Mouse (Mus musculus) liver, embryonic 14.5 days (tissue): ENCODE data around the gene Hsf4. TPM values are rescaled to one million over a fixed set of nuclear protein-coding genes. Genes with fewer than 3 reads are reported as not detected.
A peak's percentile ranks its signal among the peaks of the same experiment; 100 is the strongest.
"Not testable (repeated sequence)": the region's sequence is repeated elsewhere in the genome, so short reads cannot be mapped to it uniquely, and the experiment has no call there.

Experiments
- ATAC-seq: fragments of 200-750 bp; cut with Nextera tagmentation; 2 replicates; pipeline ENCODE4 v1.8.0; 2017; ENCODE audit warnings: moderate number of reproducible peaks, mild to moderate bottlenecking, moderate library complexity; ENCODE audit not compliant: insufficient read depth
- DNase-seq, 3 experiments: peaks; one replicate each; pipeline ENCODE4 v3.0.0-alpha.2; 2012 to 2013; ENCODE audit warnings: low read depth in 3 of 3, low spot score in 3 of 3
- H3K27ac ChIP-seq: fragments of 300-500 bp; sonication (generic); 2 replicates; pipeline ENCODE4 v1.5.1; 2014; ENCODE audit warnings: moderate library complexity, mild to moderate bottlenecking, control low read depth, inconsistent platforms
- H3K27me3 ChIP-seq: fragments of 300-500 bp; sonication (generic); 2 replicates; pipeline ENCODE4 v1.6.1; 2014; ENCODE audit warnings: mild to moderate bottlenecking, low read length, moderate library complexity; ENCODE audit not compliant: control insufficient read depth, insufficient read depth
- H3K36me3 ChIP-seq: fragments of 300-500 bp; sonication (generic); replicated peaks from 2 replicates; pipeline ENCODE4 v1.6.1; 2014; ENCODE audit warnings: low read depth; ENCODE audit not compliant: control insufficient read depth, insufficient read depth
- H3K4me1 ChIP-seq, 2 experiments: fragments of 200-500 bp in 1 of 2; fragments of 300-500 bp in 1 of 2; sonication (generic) in 1 of 2; replicated peaks; 2 replicates each; pipeline ENCODE4 v1.6.1; 2012 to 2014; ENCODE audit warnings: antibody characterized with exemption in 1 of 2, inconsistent platforms in 1 of 2, low read length in 1 of 2; ENCODE audit not compliant: control insufficient read depth in 2 of 2, insufficient read depth in 2 of 2
- H3K4me2 ChIP-seq: fragments of 300-500 bp; sonication (generic); 2 replicates; pipeline ENCODE4 v1.6.1; 2014; ENCODE audit warnings: low read depth, mild to moderate bottlenecking, control low read depth, moderate library complexity
- H3K4me3 ChIP-seq, 2 experiments: fragments of 200-500 bp in 1 of 2; fragments of 300-500 bp in 1 of 2; sonication (generic) in 1 of 2; 2 replicates each; pipeline ENCODE4 v1.5.1; 2012 to 2014; ENCODE audit warnings: low read depth in 2 of 2, low read length in 2 of 2, mild to moderate bottlenecking in 2 of 2, control low read depth in 1 of 2, inconsistent platforms in 1 of 2, moderate library complexity in 1 of 2; ENCODE audit not compliant: insufficient read depth in 1 of 2
- H3K9ac ChIP-seq: fragments of 300-500 bp; sonication (generic); replicated peaks from 2 replicates; pipeline ENCODE4 v1.6.1; 2014; ENCODE audit warnings: mild to moderate bottlenecking, control low read depth, moderate library complexity
- H3K9me3 ChIP-seq: fragments of 300-500 bp; sonication (generic); 2 replicates; pipeline ENCODE4 v1.6.1; 2016; ENCODE audit warnings: low read length, mixed read lengths; ENCODE audit not compliant: control insufficient read depth
- CTCF ChIP-seq: IDR thresholded peaks from 2 replicates; pipeline ENCODE4 v1.5.1; 2016; ENCODE audit warnings: antibody characterized with exemption, low read depth, control low read depth
- EP300 ChIP-seq: IDR thresholded peaks from 2 replicates; pipeline ENCODE4 v1.6.1; 2016; ENCODE audit warnings: antibody characterized with exemption, low read depth
- WGBS: fragments of 180-500 bp; shearing (Covaris S2); extraction: QIAGEN DNeasy Blood & Tissue Kit; methylation state at CpG from one replicate; pipeline ENCODE4 v1.1.7; 2014; ENCODE audit not compliant: insufficient replicate concordance; 5-methylcytosine and 5-hydroxymethylcytosine counted together
- polyA plus RNA-seq, 2 experiments: library from polyadenylated mRNA; depleted of rRNA in 1 of 2; stranded (reverse) in 1 of 2; unstranded in 1 of 2; fragments of >200 nt; fragmentation: Nextera tagmentation in 1 of 2; extraction: Ambion mirVana in 1 of 2; gene quantifications; 2 replicates each; pipeline versions ENCODE4 v1.2.1 to v1.2.3; 2012 to 2014

The Hsf4 gene
- polyA plus RNA-seq, 2 experiments: 0.03 to 0.08 TPM

- TF ChIP-seq CTCF (peak; percentile 98), EP300 (no peak)
- DNase-seq: peak; percentile 77 to 81 (median 77)
- Histone ChIP-seq H3K4me3 (no peak overlapping the region), H3K4me2 (no peak overlapping the region; the same call in 1 of the 2 replicates), H3K27me3 (peaks cover 12% of the 10 kb centered on the region), H3K9me3 (no peaks in the 10 kb centered on the region), H3K27ac (no peak overlapping the region), H3K36me3 (no peaks in the 10 kb centered on the region), H3K9ac (no peak overlapping the region), H3K4me1 (peaks cover 12 to 16% of the 10 kb centered on the region in 2 experiments)
- ATAC-seq: 0 out of 2 replicates have a peak, but pooled peaks have one; percentile 16
- 20% methylated on average over 31 of the region's 31 CpGs for WGBS
Measured at GRCm38 (mm10) chr8:105290554-105291314, 21.1 kb downstream of the Hsf4 start.

GRCm38 (mm10) chr8:105291364-105291763, 21.8 kb downstream of the Hsf4 start:
- peaks cover 12 to 20% of the 10 kb centered on the region in 2 experiments for H3K4me1 ChIP-seq
- not testable (repeated sequence) for H3K36me3 ChIP-seq, H3K4me2 ChIP-seq, H3K9me3 ChIP-seq, DNase-seq, H3K9ac ChIP-seq, H3K4me3 ChIP-seq, ATAC-seq, H3K27ac ChIP-seq
- 71% methylated on average over 8 of the region's 8 CpGs for WGBS
- peaks cover 12% of the 10 kb centered on the region for H3K27me3 ChIP-seq

DNA sequence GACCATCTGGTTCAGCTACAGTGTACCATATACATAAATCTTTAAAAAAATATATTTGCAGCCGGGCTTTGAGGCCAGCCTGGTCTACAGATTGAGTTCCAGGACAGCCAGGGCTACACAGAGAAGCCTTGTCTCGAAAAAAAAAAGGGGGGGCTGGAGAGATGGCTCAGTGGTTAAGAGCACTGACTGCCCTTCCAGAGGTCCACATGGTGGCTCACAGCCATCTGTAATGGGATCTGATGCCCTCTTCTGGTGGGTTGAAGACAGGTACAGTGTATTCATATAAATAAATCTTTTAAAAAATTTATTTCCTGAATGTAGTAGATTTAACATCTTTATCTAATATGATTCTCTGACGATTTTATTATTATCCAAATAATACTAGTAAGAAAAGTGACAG, 22.2 kb downstream of the Hsf4 start:
- H3K4me1 ChIP-seq: peaks cover 16 to 24% of the 10 kb centered on the region in 2 experiments
- WGBS: 47% methylated on average over 3 of the region's 3 CpGs
- not testable (repeated sequence) for H3K9ac ChIP-seq, H3K4me2 ChIP-seq, H3K4me3 ChIP-seq, H3K36me3 ChIP-seq, H3K27ac ChIP-seq, H3K9me3 ChIP-seq, ATAC-seq, DNase-seq
- peaks cover 12% of the 10 kb centered on the region for H3K27me3 ChIP-seq
- TF ChIP-seq CTCF: peak; percentile 31; the same call in 1 of the 2 replicates

DNA sequence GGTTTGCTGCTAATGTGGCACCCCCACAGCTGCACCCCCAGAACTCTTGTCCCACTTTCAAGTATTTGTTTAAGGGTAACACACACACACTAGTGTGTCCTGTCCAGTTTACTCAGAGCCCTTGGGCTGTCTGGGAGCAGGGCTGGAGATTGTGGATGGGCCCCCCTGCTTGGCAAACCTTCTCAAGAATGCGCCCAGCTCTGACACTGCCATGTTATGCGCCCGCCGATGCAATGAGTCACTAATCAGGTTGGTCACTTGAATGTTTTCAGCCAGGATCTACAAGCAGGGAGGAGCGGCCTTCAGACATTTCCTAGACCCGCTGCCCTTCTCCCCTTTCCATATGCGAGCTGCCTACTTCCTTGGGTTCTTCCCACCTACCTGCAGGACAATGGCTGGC, 22.9 kb downstream of the Hsf4 start:
- H3K27ac ChIP-seq: no peak overlapping the region
- H3K4me2 ChIP-seq: no peak overlapping the region
- H3K36me3 ChIP-seq: no peaks in the 10 kb centered on the region
- H3K27me3 ChIP-seq: peaks cover 12% of the 10 kb centered on the region
- WGBS: 73% methylated on average over 7 of the region's 7 CpGs
- no peaks in the 10 kb centered on the region for H3K9me3 ChIP-seq
- H3K4me1 ChIP-seq: peaks cover 20 to 29% of the 10 kb centered on the region in 2 experiments
- DNase-seq (no peak), ATAC-seq (no peak)
- no peak overlapping the region for H3K4me3 ChIP-seq
- H3K9ac ChIP-seq: no peak overlapping the region
- no peak for TF ChIP-seq CTCF
- TF ChIP-seq EP300: no peak

DNA sequence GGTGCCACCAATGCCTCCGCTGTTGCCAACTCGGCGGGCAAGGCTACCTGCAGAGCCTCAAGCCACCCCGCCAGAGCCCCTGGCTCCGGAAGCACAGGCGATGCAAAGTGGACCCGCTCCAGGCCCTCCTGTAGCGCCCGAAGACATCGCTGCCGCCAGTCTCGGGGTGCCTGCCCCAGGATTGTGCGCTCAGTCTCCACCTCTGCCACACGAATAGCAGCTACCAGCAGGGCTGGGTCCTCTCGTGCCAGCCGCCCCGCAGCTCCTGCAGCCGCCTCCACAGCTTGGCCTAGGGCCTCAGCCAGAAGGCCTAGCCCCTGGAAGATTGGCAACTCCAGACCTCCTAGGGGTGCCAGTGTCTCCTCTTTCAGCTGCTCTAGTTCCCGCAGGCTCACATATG, 23.8 kb downstream of the Hsf4 start:
- Histone ChIP-seq H3K9ac (no peak overlapping the region), H3K4me2 (no peak overlapping the region), H3K27ac (no peak overlapping the region), H3K9me3 (no peaks in the 10 kb centered on the region), H3K36me3 (peaks cover under 1% of the 10 kb centered on the region; the same call in 1 of the 2 replicates), H3K27me3 (peaks cover 12% of the 10 kb centered on the region), H3K4me1 (peaks cover 20 to 29% of the 10 kb centered on the region in 2 experiments), H3K4me3 (no peak overlapping the region)
- no peak for TF ChIP-seq EP300
- no peak for TF ChIP-seq CTCF
- WGBS: 81% methylated on average over 19 of the region's 19 CpGs
- ATAC-seq (no peak), DNase-seq (no peak)
